Mouse (Mus musculus) spleen, adult 2 months (tissue): Measurements from ENCODE around the gene Pts.

Experiments used
- CTCF ChIP-seq: fragments of 200-500 bp; IDR thresholded peaks from 2 replicates; pipeline ENCODE4 v1.5.1; 2011; ENCODE audit warnings: mild to moderate bottlenecking, inconsistent platforms; ENCODE audit not compliant: insufficient read depth, insufficient read length, insufficient replicate concordance; ENCODE audit errors: extremely low read depth
- POLR2A ChIP-seq: fragments of 200-500 bp; IDR thresholded peaks from 2 replicates; pipeline ENCODE4 v1.6.1; 2011; ENCODE audit warnings: low read depth, low read length, inconsistent platforms

GRCm38 (mm10) chr9:50475318-50475717, 53.2 kb downstream of the Pts start:
- no peak for TF ChIP-seq POLR2A
- TF ChIP-seq CTCF, result no peak
